Comparison of ENCODE assay signal across 12 mouse cellular contexts in the genomic region with DNA sequence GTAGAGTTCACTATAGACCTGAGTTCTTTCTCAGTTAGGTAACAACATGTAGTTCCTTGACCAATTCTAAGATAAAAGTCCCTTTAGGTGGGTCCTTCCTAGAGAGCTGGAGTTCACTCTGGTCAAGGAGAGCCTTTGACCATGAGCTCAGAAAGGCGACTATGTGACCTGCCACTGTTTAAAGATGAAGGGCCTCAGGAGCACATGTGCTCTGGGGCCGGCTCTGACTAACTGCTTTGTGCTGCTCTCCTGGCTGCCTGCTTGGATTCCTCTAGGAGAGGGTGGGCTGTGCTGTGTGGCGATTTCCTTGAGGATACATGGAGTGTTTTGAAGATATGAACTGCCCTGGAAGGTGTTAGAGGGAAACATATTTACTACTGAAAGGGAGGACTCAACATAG.
DNase-seq lines count a peak whose midpoint lies in the region; ATAC-seq and TF ChIP-seq lines count a peak whose summit lies in the region.
"Had no signal": no experiment of that assay in that cellular context is flagged by ENCODE, and none has a peak within 500 bp of the region (broad histone marks: within the 10 kb centered on the region; RNA-seq: fewer than 3 reads in every experiment).

No protein-coding gene starts in this region.

- no peaks in the 10 kb centered on the region for H3K27me3 ChIP-seq in hindbrain, embryonic 12.5 days
- H3K27me3 ChIP-seq: megakaryocyte, embryonic 14.5 days; stomach, embryonic 15.5 days had no signal

- no peak overlapping the region; the same call in 1 of the 2 replicates for H3K27ac ChIP-seq in gastrocnemius, adult 2 months
- H3K27ac ChIP-seq in left cerebral cortex, adult 2 months, result peak overlapping the region; percentile 57; the same call in 1 of the 2 replicates
- H3K27ac ChIP-seq in hindbrain, embryonic 12.5 days, result peak overlapping the region; percentile 74
- H3K27ac ChIP-seq: liver, embryonic 14.5 days; stomach, embryonic 15.5 days had no signal

- no peak for TF ChIP-seq CTCF in gastrocnemius, adult 2 months (IDR thresholded peaks at IDR 0.05)
- no peak for TF ChIP-seq CTCF in left cerebral cortex, adult 2 months (IDR thresholded peaks at IDR 0.05)

- ATAC-seq in hindbrain, embryonic 12.5 days (ENCODE audit: low FRiP score), result no peak
- ATAC-seq: CD4-positive, CD25-positive, alpha-beta regulatory T cell, adult 4 months had no signal

- no peaks in the 10 kb centered on the region for H3K9me3 ChIP-seq in hindbrain, embryonic 12.5 days (replicated peaks)
- H3K9me3 ChIP-seq: megakaryocyte, embryonic 14.5 days; stomach, embryonic 15.5 days had no signal

- H3K4me3 ChIP-seq in gastrocnemius, adult 2 months, result no peak overlapping the region
- no peak overlapping the region for H3K4me3 ChIP-seq in left cerebral cortex, adult 2 months
- no peak overlapping the region for H3K4me3 ChIP-seq in hindbrain, embryonic 12.5 days
- H3K4me3 ChIP-seq: megakaryocyte, embryonic 14.5 days; stomach, embryonic 15.5 days had no signal

- no peak overlapping the region for H3K4me2 ChIP-seq in hindbrain, embryonic 12.5 days (replicated peaks)
- H3K4me2 ChIP-seq: stomach, embryonic 15.5 days had no signal

- H3K4me1 ChIP-seq in hindbrain, embryonic 12.5 days, result peaks cover 87% of the 10 kb centered on the region

- WGBS in hindbrain, embryonic 12.5 days, result 64% methylated on average over 3 of the region's 3 CpGs

- DNase-seq in gastrocnemius, adult 8-10 months (ENCODE audit: low spot score in 2 of 2), result peak; percentile 1
- DNase-seq in gastrocnemius, adult 2 months, result no peak
- peak; percentile 7 to 10 for DNase-seq in left cerebral cortex, adult 2 months (ENCODE audit: extremely low spot score in 1 of 2, low spot score in 2 of 2)
- no peak for DNase-seq in left cerebral cortex, postnatal 4 days
- DNase-seq in adrenal gland, adult 8-10 months, result peak; percentile 36
- no peak for DNase-seq in ovary, postnatal 10 days (ENCODE audit: low spot score)
- DNase-seq in gastrocnemius, postnatal 4 days (ENCODE audit: low spot score in 2 of 2), result no peak

- no peak overlapping the region for H3K9ac ChIP-seq in hindbrain, embryonic 12.5 days
- H3K9ac ChIP-seq: liver, embryonic 14.5 days; stomach, embryonic 15.5 days had no signal

- intact Hi-C loops in gastrocnemius, adult 2 months (cut with DNase I), result loop anchor here (10.0 kb wide), 2 partner anchors 189 to 219 kb away; partner anchors contain the start of genes Mdga1 and Zfand3
- intact Hi-C loops in left cerebral cortex, adult 2 months (cut with DNase I), result no loop called here
- intact Hi-C loops in left cerebral cortex, postnatal 4 days (cut with DNase I), result no loop called here

- H3K36me3 ChIP-seq in hindbrain, embryonic 12.5 days, result 0 out of 2 replicates have a peak, but pooled peaks cover 3% of the 10 kb centered on the region
- H3K36me3 ChIP-seq: stomach, embryonic 15.5 days had no signal

Comparison
In these comparisons a context has a peak if more than half of its experiments do, and no peak if none do; other contexts are left out.
1. DNase-seq: peak in gastrocnemius, adult 8-10 months (2 of 2), left cerebral cortex, adult 2 months (2 of 2) and adrenal gland, adult 8-10 months (single experiment); none in gastrocnemius, adult 2 months (single experiment), left cerebral cortex, postnatal 4 days (single experiment), ovary, postnatal 10 days (single experiment) and gastrocnemius, postnatal 4 days (0 of 2).